Mouse (Mus musculus) heart, postnatal 10 days (tissue): ENCODE data around the gene Gm5934. TPM values are rescaled to one million over a fixed set of nuclear protein-coding genes. Genes with fewer than 3 reads are reported as not detected.
"Not testable (repeated sequence)": the region's sequence is repeated elsewhere in the genome, so short reads cannot be mapped to it uniquely, and the experiment has no call there.

Experiments
- DNase-seq, 2 experiments: peaks; one replicate each; pipeline ENCODE4 v3.0.0; 2021
- intact Hi-C: fragments of 180-260 bp; cut with DNase I; formaldehyde crosslinking; loops from one replicate; pipeline ENCODE4 v1.15.1; 2025
- total RNA-seq, 2 experiments: library from RNA; stranded (reverse); gene quantifications; 2 replicates each; pipeline ENCODE4 v1.2.3; 2021

The Gm5934 gene
- total RNA-seq: not detected

DNA sequence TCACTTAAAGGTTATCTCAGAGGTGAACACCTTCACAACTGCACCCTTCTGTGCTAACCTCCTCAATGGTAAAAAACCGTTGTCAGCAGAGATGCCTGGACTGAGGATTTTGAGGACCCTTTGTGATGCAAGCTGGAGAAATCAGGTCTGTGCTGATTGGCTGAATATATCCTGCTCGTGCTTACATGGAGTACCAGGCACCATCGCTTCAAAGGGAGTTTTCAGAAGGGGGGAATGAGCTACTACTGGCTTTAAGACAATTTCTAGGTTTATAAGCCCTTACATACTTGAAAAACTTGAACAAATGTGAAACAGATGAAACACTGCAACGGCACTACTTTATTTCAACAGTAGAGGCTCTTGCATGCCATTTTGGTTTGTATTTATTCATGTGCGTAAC is at the start of gene Gm5934:
Gm5934 (minus strand) TSS at position 101 of the 400 bp plus-strand sequence.
- intact Hi-C loops, DNase-seq: not testable (repeated sequence)

Other genes with a start within 250 kb of the Gm5934 start
- gene Gm4297, start 74.1 kb upstream of the Gm5934 start, total RNA-seq: not detected